Mouse (Mus musculus) C2C12 (cell line): Measurements from ENCODE around the gene Cbs.

ENCODE experiments used
- CTCF ChIP-seq: IDR thresholded peaks from one replicate; pipeline ENCODE4 v1.5.1; 2011; ENCODE audit not compliant: control insufficient read depth, insufficient read depth, insufficient read length
- USF1 ChIP-seq: IDR thresholded peaks from one replicate; pipeline ENCODE4 v1.6.1; 2011; ENCODE audit warnings: low read depth, mild to moderate bottlenecking, control low read depth, moderate library complexity

DNA sequence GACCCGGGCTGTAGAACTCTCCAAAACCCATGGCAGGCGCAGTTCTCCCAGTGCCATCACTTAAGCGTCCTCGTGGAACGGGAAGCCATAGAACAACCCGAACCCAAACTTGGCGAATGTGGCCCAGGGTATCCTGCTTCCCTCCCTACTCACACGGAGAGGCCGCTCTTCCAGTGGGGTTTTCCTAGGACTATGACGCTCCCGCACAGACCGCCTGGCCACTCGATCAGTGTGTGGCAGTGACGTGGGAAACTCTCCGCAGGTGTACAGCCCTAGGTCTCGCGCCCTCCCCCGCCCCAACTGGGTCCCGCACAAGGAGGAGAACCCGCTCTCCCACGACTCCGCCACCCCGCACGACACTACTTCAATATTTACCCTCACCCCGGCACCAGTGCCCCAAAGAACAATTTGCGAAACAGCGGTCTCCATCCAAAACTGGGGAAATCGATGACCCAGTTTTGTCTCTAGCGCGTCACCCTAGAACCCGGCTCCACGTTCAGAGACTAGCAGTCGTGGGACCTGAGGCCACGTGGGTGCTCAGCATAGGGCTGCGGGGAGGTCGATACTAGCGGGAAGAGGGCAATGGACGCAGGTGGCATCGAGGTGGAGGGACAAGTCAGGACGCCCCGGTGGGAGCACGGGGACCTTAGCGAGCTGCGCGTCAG, 629 bp downstream of the Cbs start:
- TF ChIP-seq CTCF = no peak
- TF ChIP-seq USF1 = no peak
